Mouse (Mus musculus): ENCODE measurements at regions not wholly inside any gene's neighbourhood (a gene's known extent, or its start where the extent isn't known, plus 50 kb on each side); places are given as distances from the start of the nearest gene placed in this dataset.

- DNase-seq (ENCODE audit: low read depth, low spot score): no peak
Observed at GRCm38 (mm10) chr6:34246512-34246911, 69.6 kb upstream of the Slc35b4 start.

GRCm38 (mm10) chr6:34243001-34243400 lies 66.1 kb upstream of the Slc35b4 start:
- DNase-seq (ENCODE audit: low read depth, low spot score): peak; percentile 46

- no peak for DNase-seq (ENCODE audit: low read depth, low spot score)
Observed at GRCm38 (mm10) chr6:34242486-34242885, 65.6 kb upstream of the Slc35b4 start.

DNA sequence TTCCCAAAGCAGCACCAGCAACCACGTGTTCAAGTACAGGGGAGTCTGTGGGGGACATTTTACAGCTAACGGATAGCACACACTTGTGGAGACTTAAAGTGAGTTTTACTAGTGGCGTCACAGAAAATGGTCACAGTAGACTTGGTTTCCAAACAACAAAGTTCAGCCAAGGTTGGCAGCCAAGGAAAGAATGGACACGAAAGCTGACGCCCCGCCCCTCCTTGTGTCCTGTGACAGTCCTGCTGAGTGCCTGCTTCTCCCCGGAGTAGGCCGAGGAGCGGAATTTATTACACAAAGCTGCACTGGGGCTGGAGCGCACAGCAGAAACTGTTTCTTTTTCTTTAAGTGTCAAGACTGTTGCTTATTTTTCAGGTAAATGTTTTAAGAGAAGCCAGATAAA lies 58.2 kb upstream of the Slc35b4 start:
- no peak for DNase-seq (ENCODE audit: low read depth, low spot score)

DNA sequence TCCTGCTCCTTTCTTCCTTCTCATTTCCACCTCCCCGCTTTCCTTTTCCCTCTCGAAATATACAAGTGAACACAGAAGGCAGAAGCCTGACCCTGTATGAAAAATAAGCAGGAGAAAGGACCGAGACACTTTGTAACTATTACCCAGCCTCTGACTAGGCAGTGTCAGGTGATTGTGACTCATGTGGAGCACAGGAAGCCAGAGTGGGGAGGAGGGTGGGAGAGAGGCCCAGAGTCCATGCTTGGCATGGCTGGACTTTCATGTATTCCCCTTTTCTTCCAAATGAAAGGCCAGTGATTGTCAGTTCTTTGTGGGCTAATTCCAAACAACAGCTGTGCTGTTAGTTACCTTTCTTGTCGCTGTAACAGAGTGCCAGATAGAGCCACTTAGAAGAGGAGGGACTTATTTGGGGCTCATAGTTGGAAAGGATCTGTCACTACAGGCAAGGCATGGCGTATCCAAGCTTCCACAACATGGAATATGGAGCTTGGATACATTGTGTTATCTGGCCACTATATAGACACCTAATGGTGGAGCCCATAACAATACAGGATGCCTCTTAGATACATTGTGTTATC lies 57.6 kb upstream of the Slc35b4 start:
- DNase-seq (ENCODE audit: low read depth, low spot score): peak; percentile 71

DNA sequence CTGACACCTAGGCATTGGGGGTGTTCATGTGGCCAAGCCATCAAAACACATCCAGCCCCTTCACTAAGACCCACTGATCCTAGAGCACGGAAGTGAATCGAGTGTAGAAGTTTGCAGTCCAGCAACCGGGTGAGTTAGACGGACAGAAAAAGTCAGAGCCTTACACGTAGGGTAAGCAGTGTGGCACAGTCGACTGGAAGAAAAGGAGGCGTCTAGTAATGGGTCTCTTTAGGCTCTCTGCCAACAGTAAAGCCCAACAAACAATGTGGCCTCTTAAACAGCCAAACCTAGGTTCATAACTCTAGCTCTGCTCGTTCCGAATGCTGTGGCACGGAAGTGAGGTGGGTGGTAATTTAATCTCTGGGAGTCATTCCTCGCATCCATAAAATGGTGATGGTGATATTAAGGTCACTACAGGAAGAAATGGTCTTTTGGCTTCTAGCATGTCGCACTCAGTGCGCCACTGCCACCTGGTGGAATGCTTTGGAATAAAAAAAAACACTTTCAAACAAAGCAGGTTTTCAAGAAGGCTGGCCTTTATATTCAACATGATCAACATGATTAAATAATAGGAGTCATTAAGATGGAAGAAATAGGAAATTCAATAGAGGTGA lies 54.0 kb upstream of the Slc35b4 start:
- DNase-seq (ENCODE audit: low read depth, low spot score): peak; percentile 80

GRCm38 (mm10) chr6:34227131-34227530 lies 50.2 kb upstream of the Slc35b4 start:
- DNase-seq (ENCODE audit: low read depth, low spot score): no peak
